In genomic region chr3:73343199-73343598, GRCm38 (mm10) we compare ENCODE assay signal across 10 mouse cellular contexts.
DNase-seq lines count a peak whose midpoint lies in the region; ATAC-seq lines count a peak whose summit lies in the region.
"Had no signal": no experiment of that assay in that cellular context is flagged by ENCODE, and none has a peak within 500 bp of the region (broad histone marks: within the 10 kb centered on the region; RNA-seq: fewer than 3 reads in every experiment).

No protein-coding gene starts in this region.

- 3% methylated on average over 1 of the region's 1 CpGs for WGBS in hindbrain, embryonic 14.5 days
- 2% methylated on average over 1 of the region's 1 CpGs for WGBS in midbrain, embryonic 13.5 days

- no peak overlapping the region for H3K4me2 ChIP-seq in hindbrain, embryonic 14.5 days (replicated peaks)
- no peak overlapping the region for H3K4me2 ChIP-seq in midbrain, embryonic 13.5 days (replicated peaks)
- H3K4me2 ChIP-seq: liver, embryonic 15.5 days; stomach, embryonic 15.5 days had no signal

- no peaks in the 10 kb centered on the region for H3K4me1 ChIP-seq in hindbrain, embryonic 14.5 days (replicated peaks; ENCODE audit: control insufficient read depth, insufficient read depth, low read length)
- no peaks in the 10 kb centered on the region for H3K4me1 ChIP-seq in midbrain, embryonic 13.5 days (replicated peaks)
- H3K4me1 ChIP-seq: liver, embryonic 15.5 days; stomach, embryonic 15.5 days had no signal

- no peak overlapping the region for H3K27ac ChIP-seq in hindbrain, embryonic 14.5 days
- H3K27ac ChIP-seq in midbrain, embryonic 13.5 days = no peak overlapping the region
- H3K27ac ChIP-seq: liver, embryonic 15.5 days; stomach, embryonic 15.5 days had no signal

- no peaks in the 10 kb centered on the region for H3K36me3 ChIP-seq in hindbrain, embryonic 14.5 days (replicated peaks; ENCODE audit: control insufficient read depth, insufficient read depth)
- H3K36me3 ChIP-seq in midbrain, embryonic 13.5 days = no peaks in the 10 kb centered on the region
- H3K36me3 ChIP-seq: liver, embryonic 15.5 days; stomach, embryonic 15.5 days had no signal

- no peak overlapping the region for H3K9ac ChIP-seq in hindbrain, embryonic 14.5 days
- no peak overlapping the region for H3K9ac ChIP-seq in midbrain, embryonic 13.5 days (replicated peaks)
- H3K9ac ChIP-seq: liver, embryonic 15.5 days; stomach, embryonic 15.5 days had no signal

- no peaks in the 10 kb centered on the region for H3K9me3 ChIP-seq in hindbrain, embryonic 14.5 days (ENCODE audit: control insufficient read depth, low read length)
- H3K9me3 ChIP-seq in midbrain, embryonic 13.5 days = no peaks in the 10 kb centered on the region
- H3K9me3 ChIP-seq: liver, embryonic 15.5 days; stomach, embryonic 15.5 days had no signal

- H3K4me3 ChIP-seq in hindbrain, embryonic 14.5 days (replicated peaks; ENCODE audit: low read length) = no peak overlapping the region
- no peak overlapping the region for H3K4me3 ChIP-seq in midbrain, embryonic 13.5 days (replicated peaks)
- H3K4me3 ChIP-seq: liver, embryonic 15.5 days; stomach, embryonic 15.5 days had no signal

- ATAC-seq in hindbrain, embryonic 14.5 days (ENCODE audit: low FRiP score) = peak; percentile 82
- peak; percentile 85 for ATAC-seq in midbrain, embryonic 13.5 days

- DNase-seq in cerebellum, adult 9-10 months = peak; percentile 5
- no peak for DNase-seq in cerebellum, postnatal 36 days
- DNase-seq in MEL-GATA-1-ER (ENCODE audit: extremely low read depth, low read depth) = peak; percentile 51
- DNase-seq in hindbrain, embryonic 14.5 days (ENCODE audit: low spot score) = peak; percentile 60
- no peak for DNase-seq in ovary, postnatal 14 days (ENCODE audit: low spot score)
- DNase-seq in lung, postnatal 25 days (ENCODE audit: low spot score) = no peak
- no peak for DNase-seq in gastrocnemius, postnatal 4 days (ENCODE audit: low spot score in 2 of 2)

- H3K27me3 ChIP-seq in hindbrain, embryonic 14.5 days (ENCODE audit: control insufficient read depth, insufficient read depth, low read length) = no peaks in the 10 kb centered on the region
- H3K27me3 ChIP-seq in midbrain, embryonic 13.5 days = no peaks in the 10 kb centered on the region
- H3K27me3 ChIP-seq: liver, embryonic 15.5 days; stomach, embryonic 15.5 days had no signal

Comparison
In these comparisons a context has a peak if more than half of its experiments do, and no peak if none do; other contexts are left out.
1. DNase-seq: peak in cerebellum, adult 9-10 months (single experiment), MEL-GATA-1-ER (single experiment) and hindbrain, embryonic 14.5 days (single experiment); none in cerebellum, postnatal 36 days (0 of 2), ovary, postnatal 14 days (single experiment), lung, postnatal 25 days (single experiment) and gastrocnemius, postnatal 4 days (0 of 2).